Mouse (Mus musculus) CH12.LX (cell line): ENCODE measurements around the gene Opalin. TPM values are rescaled to one million over a fixed set of nuclear protein-coding genes. Genes with fewer than 3 reads are reported as not detected.

Source experiments
- DNase-seq: peaks from one replicate; pipeline ENCODE4 v3.0.0-alpha.2; 2013; ENCODE audit errors: extremely low read depth
- H3K27ac ChIP-seq: 2 replicates; pipeline ENCODE4 v1.5.1; 2012; ENCODE audit warnings: low read depth, mild to moderate bottlenecking, control low read depth, moderate library complexity; ENCODE audit not compliant: insufficient read depth
- H3K27me3 ChIP-seq: replicated peaks from 2 replicates; pipeline ENCODE3; 2012; ENCODE audit warnings: inconsistent platforms
- H3K36me3 ChIP-seq, 2 experiments: replicated peaks in 1 of 2; 2 replicates each; pipeline versions ENCODE3 to v1.6.1; 2012; ENCODE audit warnings: inconsistent platforms in 1 of 2, low read length in 1 of 2, mild to moderate bottlenecking in 1 of 2, mixed read lengths in 1 of 2, moderate library complexity in 1 of 2; ENCODE audit not compliant: control insufficient read depth in 1 of 2, insufficient read depth in 1 of 2
- H3K4me1 ChIP-seq, 2 experiments: 2 replicates each; pipeline ENCODE4 v1.6.1; 2012; ENCODE audit warnings: inconsistent platforms in 1 of 2, moderate library complexity in 1 of 2; ENCODE audit not compliant: insufficient read depth in 2 of 2, control insufficient read depth in 1 of 2
- H3K4me2 ChIP-seq: 2 replicates; pipeline ENCODE4 v1.6.1; 2012; ENCODE audit warnings: low read depth, mild to moderate bottlenecking, control low read depth; ENCODE audit not compliant: poor library complexity, insufficient read depth, severe bottlenecking
- H3K4me3 ChIP-seq, 3 experiments: fragments of 150-350 bp in 1 of 3; sonication (generic) in 1 of 3; replicated peaks in 1 of 3; 2 replicates each; pipeline versions ENCODE3 to v1.5.1; 2011 to 2012; ENCODE audit warnings: low read depth in 2 of 3, low read length in 2 of 3, mild to moderate bottlenecking in 2 of 3, moderate library complexity in 2 of 3, control low read depth in 1 of 3, improper control_type of control experiment in 1 of 3, inconsistent platforms in 1 of 3, mixed read lengths in 1 of 3; ENCODE audit not compliant: poor library complexity in 1 of 3
- H3K79me2 ChIP-seq: replicated peaks from 2 replicates; pipeline ENCODE4 v1.6.1; 2012; ENCODE audit warnings: mild to moderate bottlenecking, moderate library complexity; ENCODE audit not compliant: control insufficient read depth, poor library complexity, insufficient read depth, severe bottlenecking; ENCODE audit errors: extremely low read depth
- H3K9ac ChIP-seq: 2 replicates; pipeline ENCODE4 v1.6.1; 2012; ENCODE audit warnings: low read depth, mild to moderate bottlenecking, control low read depth, moderate library complexity; ENCODE audit not compliant: insufficient read depth
- H3K9me3 ChIP-seq: replicated peaks from 2 replicates; pipeline ENCODE3; 2012; ENCODE audit warnings: low read length, inconsistent platforms, mixed read lengths
- CTCF ChIP-seq, 2 experiments: IDR thresholded peaks in 1 of 2; conservative IDR thresholded peaks in 1 of 2; 2 replicates each; pipeline ENCODE4 v1.5.1; 2011 to 2012; ENCODE audit warnings: low read depth in 2 of 2, low read length in 2 of 2, improper control_type of control experiment in 1 of 2, inconsistent platforms in 1 of 2, mild to moderate bottlenecking in 1 of 2, moderate library complexity in 1 of 2
- E2F4 ChIP-seq: IDR thresholded peaks from 2 replicates; pipeline ENCODE4 v1.6.1; 2011; ENCODE audit warnings: low read depth, low read length, improper control_type of control experiment; ENCODE audit not compliant: insufficient replicate concordance
- EP300 ChIP-seq: IDR thresholded peaks from 2 replicates; pipeline ENCODE4 v1.6.1; 2011; ENCODE audit warnings: low read length, improper control_type of control experiment
- ETS1 ChIP-seq: conservative IDR thresholded peaks from 2 replicates; pipeline ENCODE4 v1.6.1; 2012; ENCODE audit warnings: low read depth, mild to moderate bottlenecking, inconsistent platforms, low read length, improper control_type of control experiment, moderate library complexity
- GABPA ChIP-seq: IDR thresholded peaks from 2 replicates; pipeline ENCODE4 v1.6.1; 2012; ENCODE audit warnings: low read depth, low read length, improper control_type of control experiment, inconsistent platforms; ENCODE audit not compliant: insufficient replicate concordance
- HCFC1 ChIP-seq: IDR thresholded peaks from 2 replicates; pipeline ENCODE4 v1.6.1; 2012; ENCODE audit warnings: low read depth, mild to moderate bottlenecking, inconsistent platforms, low read length, improper control_type of control experiment
- IRF4 ChIP-seq: IDR thresholded peaks from 2 replicates; pipeline ENCODE4 v1.6.1; 2014; ENCODE audit warnings: low read depth, mild to moderate bottlenecking, inconsistent platforms, low read length, improper control_type of control experiment
- MAFK ChIP-seq: IDR thresholded peaks from 2 replicates; pipeline ENCODE4 v1.6.1; 2011; ENCODE audit warnings: low read length, improper control_type of control experiment; ENCODE audit not compliant: insufficient replicate concordance
- MAX ChIP-seq: IDR thresholded peaks from 2 replicates; pipeline ENCODE4 v1.6.1; 2011; ENCODE audit warnings: low read length, improper control_type of control experiment
- MEF2A ChIP-seq: IDR thresholded peaks from 2 replicates; pipeline ENCODE4 v1.6.1; 2014; ENCODE audit warnings: low read depth, mild to moderate bottlenecking, inconsistent platforms, low read length, improper control_type of control experiment, borderline replicate concordance
- MYC ChIP-seq: IDR thresholded peaks from 2 replicates; pipeline ENCODE4 v1.6.1; 2011; ENCODE audit warnings: low read depth, mild to moderate bottlenecking, improper control_type of control experiment, low read length
- PAX5 ChIP-seq: IDR thresholded peaks from 2 replicates; pipeline ENCODE4 v1.6.1; 2012; ENCODE audit warnings: low read length, inconsistent platforms, mixed read lengths
- POLR2AphosphoS2 ChIP-seq: IDR thresholded peaks from 2 replicates; pipeline ENCODE4 v1.6.1; 2011; ENCODE audit warnings: low read depth, low read length, improper control_type of control experiment
- RAD21 ChIP-seq: IDR thresholded peaks from 2 replicates; pipeline ENCODE4 v1.6.1; 2011; ENCODE audit warnings: low read depth, mild to moderate bottlenecking, low read length, improper control_type of control experiment, moderate library complexity
- RCOR1 ChIP-seq: conservative IDR thresholded peaks from 2 replicates; pipeline ENCODE4 v1.6.1; 2012; ENCODE audit warnings: low read depth, mild to moderate bottlenecking, inconsistent platforms, low read length, improper control_type of control experiment
- SIN3A ChIP-seq: IDR thresholded peaks from 2 replicates; pipeline ENCODE4 v1.6.1; 2012; ENCODE audit warnings: low read length, improper control_type of control experiment, inconsistent platforms
- SMC3 ChIP-seq: IDR thresholded peaks from 2 replicates; pipeline ENCODE4 v1.6.1; 2011; ENCODE audit warnings: low read depth, low read length, improper control_type of control experiment
- UBTF ChIP-seq: IDR thresholded peaks from 2 replicates; pipeline ENCODE4 v1.6.1; 2012; ENCODE audit warnings: low read depth, mild to moderate bottlenecking, inconsistent platforms, low read length, improper control_type of control experiment, moderate library complexity
- USF1 ChIP-seq: IDR thresholded peaks from 2 replicates; pipeline ENCODE4 v1.6.1; 2014; ENCODE audit warnings: low read depth, mild to moderate bottlenecking, inconsistent platforms, low read length, improper control_type of control experiment
- ZC3H11A ChIP-seq: IDR thresholded peaks from 2 replicates; pipeline ENCODE4 v1.6.1; 2012; ENCODE audit warnings: low read depth, mild to moderate bottlenecking, inconsistent platforms, low read length, improper control_type of control experiment
- dilution Hi-C: fragments of 300-500 bp; cut with MboI; formaldehyde crosslinking; loops from 2 replicates; pipeline ENCODE4 v1.14.3; 2020; ENCODE audit warnings: low sequenced_read_pairs; ENCODE audit not compliant: extremely low pct_unique_long_range_greater_than_20kb, extremely low pct_ligation_motif_present
- in situ Hi-C: fragments of 300-500 bp; cut with MboI; formaldehyde crosslinking; loops from 3 replicates; pipeline ENCODE4 v1.14.3; 2019; ENCODE audit warnings: low sequenced_read_pairs, low pct_ligation_motif_present, low pct_unique_long_range_greater_than_20kb, mixed read lengths
- polyA plus RNA-seq: library from polyadenylated mRNA; unstranded; fragments of >175 nt; gene quantifications from 2 replicates; pipeline ENCODE4 v1.2.1, GENCODE M21; 2012; ENCODE audit warnings: low read depth; ENCODE audit not compliant: insufficient read length
- total RNA-seq, 2 experiments: library from RNA; depleted of rRNA; stranded (reverse); fragments of 300-350 nt in 1 of 2; fragments of >200 nt in 1 of 2; gene quantifications; 2 replicates each; pipeline ENCODE4 v1.2.3; 2012 to 2014

Gene Opalin
- total and polyA plus RNA-seq, 3 experiments, result not detected

GRCm38 (mm10) chr19:41022244-41022643 lies 54.7 kb downstream of the Opalin start:
- Histone ChIP-seq H3K9ac (no peak overlapping the region), H3K4me1 (peaks cover 2 to 11% of the 10 kb centered on the region in 2 experiments; a peak in 3 of 4 replicates), H3K9me3 (no peaks in the 10 kb centered on the region), H3K4me3 (no peak overlapping the region), H3K79me2 (no peaks in the 10 kb centered on the region), H3K27me3 (peaks cover 7% of the 10 kb centered on the region)
- DNase-seq, result no peak
- dilution Hi-C loops, result no loop called here
- TF ChIP-seq MAFK (no peak), RCOR1 (no peak), IRF4 (no peak), POLR2AphosphoS2 (no peak)
- TF ChIP-seq, all 38 proteins: peak for 0
- Histone ChIP-seq H3K27ac (no peak overlapping the region), H3K36me3 (no peaks in the 10 kb centered on the region), H3K4me2 (no peak overlapping the region)
- in situ Hi-C loops, result loop anchor here (25.0 kb wide), 1 partner anchor 410 kb away; the partner anchor contains the start of genes Entpd1 and Tctn3

- TF ChIP-seq SMC3 (no peak), UBTF (no peak), GABPA (no peak), E2F4 (no peak), ZC3H11A (no peak), POLR2AphosphoS2 (no peak), PAX5 (no peak), IRF4 (no peak), MYC (no peak), MAX (no peak), EP300 (no peak), USF1 (no peak), HCFC1 (no peak), MEF2A (no peak), SIN3A (no peak), CTCF (conservative IDR thresholded peaks at IDR 0.05 in 1 of 2, IDR thresholded peaks at IDR 0.05 in 1 of 2; ENCODE audit: low read depth in 2 of 2, low read length in 2 of 2) (no peak), RAD21 (no peak), ETS1 (no peak)
- Histone ChIP-seq H3K9me3 (no peaks in the 10 kb centered on the region), H3K36me3 (no peaks in the 10 kb centered on the region), H3K27me3 (peaks cover 7% of the 10 kb centered on the region), H3K9ac (no peak overlapping the region), H3K4me3 (no peak overlapping the region), H3K79me2 (no peaks in the 10 kb centered on the region), H3K27ac (no peak overlapping the region), H3K4me1 (peaks cover under 1 to 14% of the 10 kb centered on the region in 2 experiments; a peak in 2 of 4 replicates), H3K4me2 (no peak overlapping the region)
- DNase-seq, result no peak
- in situ Hi-C loops, result loop anchor here (25.0 kb wide), 1 partner anchor 408 kb away; the partner anchor contains the start of genes Entpd1 and Tctn3
- dilution Hi-C loops, result no loop called here
Observed at GRCm38 (mm10) chr19:41020537-41020936, 56.4 kb downstream of the Opalin start.
